Mouse (Mus musculus) T-helper 17 cell (primary cell): ENCODE data around the gene Stpg2.

Experiments used
- in situ Hi-C, 2 experiments: fragments of 300-600 bp; cut with MboI, MseI; formaldehyde crosslinking; loops; 1 replicate in 1 of 2; 2 replicates in 1 of 2; pipeline ENCODE4 v1.15.1; 2025; ENCODE audit warnings: high pct_unique_total_duplicates in 2 of 2

The Stpg2 gene

DNA sequence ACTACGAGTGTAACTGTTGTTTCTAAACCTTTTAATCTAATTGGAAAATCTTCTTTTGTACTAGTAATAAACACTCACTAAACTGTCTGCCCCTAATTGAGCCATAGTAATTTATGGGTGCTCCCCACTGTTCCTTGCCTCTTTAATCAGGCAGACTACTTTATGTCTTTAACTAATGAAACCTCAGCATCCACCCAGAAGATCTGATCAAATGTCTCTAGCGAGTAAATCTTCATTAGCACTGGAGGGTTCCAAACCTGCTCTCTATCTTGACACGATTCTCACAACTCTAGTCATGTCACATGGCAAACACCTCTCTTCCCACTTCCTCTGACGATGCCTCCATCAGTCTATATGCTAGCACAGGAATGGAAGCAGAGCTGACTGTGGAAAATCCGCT, 523.8 kb downstream of the Stpg2 start:
- in situ Hi-C loops: no loop called here

GRCm38 (mm10) chr3:139733156-139733555, 527.7 kb downstream of the Stpg2 start:
- in situ Hi-C loops: no loop called here

GRCm38 (mm10) chr3:139739388-139739787, 533.9 kb downstream of the Stpg2 start:
- in situ Hi-C loops: no loop called here
